Mouse (Mus musculus) stomach, postnatal 0 days (tissue): Measurements from ENCODE around the gene Rnf10.

Experiments
- CTCF ChIP-seq: IDR thresholded peaks from 2 replicates; pipeline ENCODE4 v1.5.1; 2016; ENCODE audit warnings: antibody characterized with exemption, low read depth, mild to moderate bottlenecking, moderate library complexity
- EP300 ChIP-seq: optimal IDR thresholded peaks from 2 replicates; pipeline ENCODE3; 2016; ENCODE audit warnings: antibody characterized with exemption

GRCm38 (mm10) chr5:115300035-115300744, 27.5 kb upstream of the Rnf10 start:
- TF ChIP-seq CTCF (peak; percentile 69), EP300 (peak; percentile 3)
